Mouse (Mus musculus): Measurements from ENCODE around the gene Rln1.

- TF ChIP-seq CTCF (IDR thresholded peaks at IDR 0.05; ENCODE audit: extremely low read depth, insufficient read depth, insufficient read length, insufficient replicate concordance) (no peak), POLR2A (IDR thresholded peaks at IDR 0.05; ENCODE audit: low read depth, low read length) (no peak)
Observed at GRCm38 (mm10) chr19:29379839-29380603, 45.6 kb upstream of the Rln1 start.
